Mouse (Mus musculus) embryo, embryonic 11 days (tissue): ENCODE measurements around the gene Pnma1.

Experiments
- DNase-seq: peaks from one replicate; pipeline ENCODE4 v3.0.0-alpha.2; 2015

The Pnma1 gene

DNA sequence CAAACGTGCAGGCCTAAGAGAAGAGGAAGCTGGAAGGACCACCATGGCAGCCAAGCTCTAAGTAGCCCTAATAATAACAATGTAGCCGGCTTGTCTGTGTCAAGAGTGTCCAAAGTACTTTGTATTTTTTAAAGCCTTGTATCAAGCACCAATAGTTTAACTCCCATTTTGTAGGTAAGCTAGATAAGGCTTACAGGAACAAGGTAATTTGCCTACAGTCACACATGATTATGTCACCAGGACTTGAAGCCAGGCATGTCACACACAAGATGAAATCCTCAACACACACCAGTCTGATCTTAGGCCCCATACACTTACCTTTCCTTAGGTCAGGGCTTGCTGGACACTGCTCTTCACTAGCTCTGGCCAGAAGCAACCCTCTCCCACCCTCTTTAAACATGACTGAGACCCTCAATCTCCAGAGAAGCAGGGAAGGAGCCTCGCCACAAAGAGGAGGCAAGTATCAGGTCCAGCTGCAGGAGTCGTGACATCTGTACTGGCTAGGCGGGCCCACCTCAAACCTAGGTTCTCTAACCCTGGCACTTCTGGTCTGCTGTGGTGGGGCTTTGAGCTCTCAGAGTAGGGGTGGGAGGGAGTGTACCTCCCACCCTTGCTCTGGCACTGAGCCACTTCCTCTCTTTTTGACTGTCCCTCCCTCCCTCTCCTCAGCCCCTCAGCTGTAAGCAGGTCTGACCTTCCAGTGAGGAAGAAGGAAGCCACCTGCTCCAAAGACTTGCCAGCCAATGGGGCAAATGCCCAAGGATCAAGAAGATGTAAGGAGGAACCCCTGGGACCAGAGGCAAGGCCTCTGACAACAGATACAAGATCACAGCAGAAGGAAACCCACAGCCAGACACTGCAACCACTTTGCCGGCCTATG is 28.8 kb upstream of the Pnma1 start:
- DNase-seq: no peak

DNA sequence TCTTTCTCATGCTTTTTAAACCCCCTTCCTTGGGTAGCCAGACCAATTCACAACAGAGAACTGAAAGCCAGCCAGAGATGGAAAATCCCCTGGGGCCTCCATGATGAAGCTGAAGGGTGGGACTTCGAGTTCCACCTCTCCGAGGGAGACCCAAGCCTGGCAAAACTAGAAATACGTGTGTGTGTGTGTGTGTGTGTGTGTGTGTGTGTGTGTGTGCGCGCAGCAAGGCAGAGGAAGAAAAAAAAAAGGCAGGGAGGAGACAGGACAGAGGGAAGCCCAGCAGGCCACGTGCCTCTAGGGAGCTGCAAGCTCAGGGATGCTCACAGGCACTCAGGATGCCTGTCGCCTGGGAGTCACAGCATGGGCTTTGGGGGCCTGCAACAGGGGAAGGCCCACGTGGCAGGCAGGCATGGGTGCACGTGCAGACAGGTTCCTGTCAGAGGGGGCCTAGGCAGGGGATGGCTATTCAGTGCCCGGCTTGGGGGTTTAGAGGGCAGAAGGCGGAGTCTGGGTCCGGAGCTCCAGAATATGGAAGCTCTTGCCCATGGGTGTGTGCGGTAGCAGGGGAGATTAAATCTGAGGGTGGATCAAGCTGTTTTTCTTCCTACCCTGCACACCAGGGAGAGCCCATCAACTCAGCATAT is 28.0 kb upstream of the Pnma1 start:
- peak; percentile 66 for DNase-seq

DNA sequence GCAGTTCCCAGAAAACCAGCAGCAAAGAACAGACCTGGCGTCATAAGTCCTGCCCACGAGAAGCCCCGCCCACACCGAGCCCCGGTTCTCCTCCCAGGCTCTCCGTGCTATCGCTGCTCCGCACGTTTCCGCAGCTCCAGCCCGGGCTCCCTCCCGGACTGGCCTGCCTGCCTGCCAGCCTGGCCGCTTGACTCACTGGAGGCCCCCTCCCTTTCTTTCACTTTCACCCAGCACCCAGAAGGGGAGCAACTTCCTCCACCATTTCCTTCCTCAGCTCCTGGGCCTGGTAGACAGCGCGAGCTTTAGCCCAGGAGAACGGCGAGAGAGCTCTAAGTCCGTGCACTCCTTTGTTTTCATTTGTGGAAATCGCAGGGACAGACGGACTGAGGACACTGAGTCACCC is 27.4 kb upstream of the Pnma1 start:
- DNase-seq: peak; percentile 84

DNA sequence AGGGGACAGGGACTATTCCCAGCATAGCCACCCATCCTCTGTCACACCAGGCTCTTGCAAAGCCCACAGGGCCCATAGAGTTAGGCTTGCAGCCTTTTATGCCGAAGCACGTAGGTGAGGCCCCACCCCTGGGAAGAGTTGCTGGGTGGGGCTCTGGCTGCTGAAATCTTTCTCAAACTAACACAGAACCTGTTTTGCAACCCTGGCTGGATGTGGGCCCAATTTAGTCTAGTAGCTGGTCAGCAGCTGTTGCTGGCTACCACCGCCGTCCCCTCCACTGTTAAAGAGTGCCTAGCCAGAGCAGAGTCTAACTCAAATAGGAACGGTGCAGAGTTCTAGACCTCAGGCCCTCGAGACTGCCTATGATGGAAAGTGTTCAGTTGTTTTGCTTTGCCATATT is 26.6 kb upstream of the Pnma1 start:
- DNase-seq: no peak

DNA sequence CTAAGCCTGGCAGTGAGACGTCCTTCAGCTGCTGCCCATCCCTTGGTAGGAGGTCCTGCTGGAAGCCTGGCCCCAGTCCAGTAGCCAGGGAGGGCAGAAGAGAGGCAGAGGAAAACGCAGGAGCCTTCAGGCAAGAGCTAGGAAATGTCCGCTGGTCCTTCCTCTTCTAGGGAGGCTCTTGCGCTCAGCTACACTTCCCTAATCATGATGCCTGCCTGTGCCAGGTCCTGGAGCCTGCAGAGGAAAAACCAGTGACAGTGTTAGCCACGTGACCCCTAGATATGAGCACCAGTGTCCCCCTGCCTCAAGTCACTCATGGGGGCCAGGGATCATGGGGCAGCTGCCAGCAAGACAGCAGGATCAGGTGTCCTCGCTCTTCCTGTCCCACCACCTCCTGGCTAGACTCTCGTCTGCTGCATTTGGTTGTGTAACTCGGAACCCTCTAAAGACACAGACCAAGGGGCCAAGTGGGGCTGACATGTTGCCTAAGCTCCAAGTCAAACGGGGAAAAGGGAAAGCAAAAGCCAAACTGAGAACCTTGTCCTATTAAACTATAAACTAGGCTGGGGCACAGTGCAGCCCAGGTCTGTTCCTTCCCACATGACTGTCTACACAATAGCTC is 26.0 kb upstream of the Pnma1 start:
- no peak for DNase-seq

DNA sequence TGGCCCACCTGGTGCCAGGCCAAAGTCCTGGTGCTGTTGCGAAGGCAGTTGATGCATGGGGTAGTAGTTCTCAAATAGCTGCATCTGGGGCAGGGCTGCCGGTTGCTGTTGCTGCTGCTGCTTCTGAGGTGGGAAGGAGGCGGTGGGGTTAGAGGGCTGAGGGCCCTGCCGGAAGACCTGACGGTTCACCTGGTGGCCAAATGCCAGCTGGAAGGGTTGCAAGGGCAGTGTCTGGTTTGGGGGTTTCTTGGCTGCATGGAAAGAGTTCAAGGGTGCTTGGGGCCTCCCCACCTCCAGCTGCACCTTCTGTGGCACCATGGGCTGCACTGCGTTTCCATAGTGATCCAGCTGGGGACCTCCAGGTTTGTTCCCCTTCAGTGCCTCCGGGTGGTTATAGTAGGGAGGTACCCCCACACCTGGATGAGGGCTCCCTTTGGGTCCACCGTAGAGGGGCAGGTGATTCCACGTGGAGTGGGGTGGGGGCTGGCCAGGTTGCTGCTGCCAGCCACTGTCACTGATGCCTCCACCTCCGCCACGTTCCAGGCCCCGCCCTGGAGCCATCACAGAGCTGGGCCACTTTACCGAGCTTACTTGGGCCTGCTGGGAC is 25.1 kb upstream of the Pnma1 start:
- DNase-seq: no peak

DNA sequence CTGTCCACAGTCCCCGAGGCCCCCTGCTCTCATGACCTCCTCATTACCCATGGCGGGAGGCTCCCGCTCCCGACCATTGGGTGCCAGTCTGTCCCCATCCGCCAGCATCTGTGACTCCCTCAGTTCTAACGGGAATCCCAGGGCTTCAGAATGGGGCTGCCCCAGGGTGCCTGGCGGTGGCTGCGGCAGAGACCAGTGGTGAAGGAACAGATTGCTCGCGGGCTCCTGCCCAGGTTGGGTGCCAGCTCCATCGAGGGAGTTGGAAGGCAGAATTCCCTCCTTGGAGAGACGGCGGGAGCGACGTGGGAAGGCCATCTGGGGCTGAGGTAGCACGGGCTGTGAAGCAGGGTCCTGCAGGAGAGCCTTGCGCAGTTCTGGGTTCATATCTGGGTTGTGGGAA is 24.6 kb upstream of the Pnma1 start:
- no peak for DNase-seq

DNA sequence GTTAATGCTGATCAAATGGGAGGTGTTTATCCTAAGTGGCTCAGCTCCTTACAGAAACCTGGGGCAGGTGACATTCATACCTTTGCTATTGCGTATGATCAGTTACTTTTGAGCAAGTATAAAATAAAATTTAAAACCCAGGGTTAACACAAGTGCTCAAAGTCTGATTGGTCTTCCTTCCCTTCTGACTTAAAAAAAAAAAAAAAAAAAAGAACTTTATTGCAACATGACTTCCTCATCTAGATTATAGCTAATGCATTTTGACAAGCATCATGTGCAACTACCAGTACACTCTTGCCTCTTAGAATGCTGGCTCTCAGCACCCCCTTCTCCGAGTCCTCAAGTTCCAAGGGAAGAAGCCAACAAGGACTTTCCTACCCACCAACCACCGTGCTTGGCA is 23.9 kb upstream of the Pnma1 start:
- DNase-seq: no peak

DNA sequence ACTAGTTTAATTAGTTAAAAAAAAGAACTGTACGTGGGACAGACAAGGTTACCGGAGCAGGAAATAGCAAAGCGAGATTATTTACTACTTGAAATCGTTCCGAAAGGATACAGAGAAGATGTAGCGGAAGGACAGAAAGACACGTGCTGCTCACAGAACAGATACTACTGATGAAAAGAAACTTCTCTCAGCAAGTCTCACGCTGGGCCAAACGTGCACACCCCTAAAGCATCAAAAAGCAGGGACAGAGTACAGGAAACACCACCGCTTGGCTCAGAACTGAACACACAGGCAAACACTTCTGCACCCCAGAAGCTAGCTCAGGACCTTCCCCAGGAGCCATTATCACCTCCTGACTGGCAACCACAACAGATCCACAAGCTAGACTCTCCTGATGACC is 22.3 kb upstream of the Pnma1 start:
- no peak for DNase-seq

DNA sequence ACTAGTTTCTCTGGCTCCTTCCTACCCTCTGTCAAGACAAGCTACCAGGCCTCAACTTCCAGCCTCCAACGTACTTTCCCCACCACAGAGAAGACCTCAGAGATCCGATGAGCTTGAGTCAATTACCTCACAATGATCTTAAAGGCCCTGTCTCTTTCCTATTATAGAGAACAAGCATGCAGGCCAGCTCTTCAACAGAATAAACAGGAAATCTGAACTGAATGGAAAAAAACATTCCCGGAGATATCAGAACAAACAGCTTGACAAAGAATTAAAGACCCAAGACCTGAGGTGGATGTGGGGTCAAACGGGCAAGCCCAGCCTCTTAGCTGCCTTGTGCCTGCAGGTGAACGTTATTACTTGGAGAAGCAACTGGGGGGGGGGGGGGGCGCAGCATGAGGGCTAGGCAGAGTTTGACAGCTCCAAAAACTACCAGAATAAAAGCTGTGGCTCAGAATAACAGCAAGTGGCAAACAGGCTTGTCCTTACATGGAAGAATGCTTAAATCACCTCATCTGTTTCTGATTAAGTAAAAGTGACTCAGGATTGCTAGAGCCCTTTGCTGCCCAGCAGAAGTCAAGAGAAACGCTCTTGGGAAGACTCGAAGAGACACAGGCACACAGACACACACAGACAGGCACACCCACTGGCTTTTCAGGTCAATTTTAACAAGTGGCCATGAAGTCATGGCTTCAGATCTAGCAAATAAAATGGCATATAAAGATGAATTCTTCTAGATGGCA is 17.5 kb upstream of the Pnma1 start:
- DNase-seq: peak; percentile 50

DNA sequence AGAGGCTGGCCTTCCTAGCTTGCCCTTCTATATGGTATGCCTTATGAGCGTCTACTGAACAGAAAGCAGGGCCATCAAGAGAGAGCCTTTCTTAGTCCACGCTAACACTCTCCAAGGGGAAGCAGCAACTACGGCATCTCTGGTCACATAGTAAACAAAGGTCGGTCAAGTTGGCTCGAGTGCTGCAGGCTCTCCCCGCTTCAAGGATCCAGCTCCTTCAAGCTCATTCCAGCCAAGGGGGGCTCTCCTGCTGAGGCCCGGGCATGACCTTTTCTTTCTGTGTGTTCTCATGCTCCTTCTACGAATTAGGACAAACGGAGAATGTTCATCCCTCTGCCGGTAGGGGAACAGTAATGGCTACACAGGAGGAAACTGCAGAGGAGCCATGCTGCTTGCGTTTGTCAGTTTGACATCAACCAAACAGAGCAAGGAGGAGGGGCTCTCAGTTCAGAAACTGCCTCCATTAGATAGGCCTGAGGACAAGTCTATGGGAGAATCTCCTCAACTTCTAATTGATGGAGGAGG is 15.4 kb upstream of the Pnma1 start:
- no peak for DNase-seq

DNA sequence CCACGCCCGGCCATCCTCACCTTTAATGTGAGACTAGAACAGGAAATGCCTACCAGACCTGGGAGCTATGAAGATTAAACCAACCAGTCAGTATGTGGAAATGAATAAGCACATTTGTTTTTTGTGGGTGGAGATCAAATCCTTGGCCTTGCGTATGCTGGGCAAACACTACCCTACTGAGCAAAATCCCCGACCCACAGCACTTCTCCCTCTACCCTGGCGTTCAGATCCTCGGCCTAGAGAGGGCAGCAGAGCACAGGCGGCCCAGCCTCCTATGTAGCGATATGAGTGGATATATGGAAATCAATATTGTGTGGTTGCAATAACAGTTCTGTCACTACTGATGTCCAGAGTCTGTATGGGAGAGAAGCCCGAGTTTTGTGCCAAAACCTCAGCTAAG is 14.8 kb upstream of the Pnma1 start:
- peak; percentile 39 for DNase-seq

DNA sequence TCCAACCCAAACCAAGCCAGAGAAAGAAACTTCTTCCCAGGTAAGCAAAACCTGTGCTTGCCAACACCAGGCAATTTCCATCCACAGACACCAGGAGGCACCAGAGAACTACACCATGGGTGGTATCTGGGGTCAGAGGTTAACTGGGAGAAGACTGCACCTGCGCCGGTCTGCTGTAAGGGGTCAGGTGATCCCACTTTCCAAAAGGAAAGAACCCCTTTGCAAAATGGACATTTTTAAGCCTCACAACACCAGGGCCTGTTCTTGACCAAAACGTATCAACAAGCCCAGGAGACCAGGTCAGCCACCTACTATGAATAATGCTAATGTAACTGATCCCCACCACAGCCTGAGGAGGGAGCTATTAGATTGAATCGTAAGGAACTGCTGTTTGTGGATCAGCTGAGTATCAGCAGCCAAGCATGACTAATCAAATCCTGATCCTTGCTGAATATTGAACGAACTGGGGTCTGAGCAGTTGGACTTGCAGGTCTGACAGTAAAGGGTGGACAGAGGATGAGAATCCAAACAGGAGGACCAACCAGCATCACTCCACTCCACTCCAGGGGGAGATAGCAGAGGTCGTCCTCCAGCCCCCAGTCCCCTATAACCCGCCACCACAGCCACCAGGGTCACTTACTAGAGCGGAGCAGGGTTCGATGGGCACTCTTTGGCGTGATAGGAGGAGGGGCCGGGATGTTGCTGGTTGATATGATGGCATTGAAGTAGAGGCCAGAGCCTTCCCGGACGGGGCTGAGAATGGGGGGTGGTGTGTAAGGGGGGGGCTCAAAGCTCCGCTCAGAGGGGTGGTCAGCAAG is 13.5 kb upstream of the Pnma1 start:
- peak; percentile 48 for DNase-seq

DNA sequence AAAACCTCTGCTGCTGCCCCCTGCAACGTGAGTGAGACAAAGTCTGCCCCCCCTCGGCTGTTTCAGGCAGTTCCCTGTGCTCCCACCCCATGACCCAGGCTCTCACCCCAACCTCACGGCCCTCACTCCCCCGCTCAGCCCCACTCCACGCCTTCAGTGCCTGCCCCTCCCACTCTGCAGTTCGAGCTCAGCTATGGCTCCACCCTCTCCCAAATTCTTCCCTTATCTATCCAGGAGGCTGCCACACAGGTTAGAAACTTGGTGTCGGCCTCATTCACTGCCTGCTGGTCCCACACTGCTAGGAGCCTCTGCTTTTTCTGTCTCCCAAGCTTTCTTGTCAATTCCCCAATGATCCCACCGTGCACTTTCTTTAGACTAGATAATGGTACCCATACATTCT is 12.8 kb upstream of the Pnma1 start:
- no peak for DNase-seq

DNA sequence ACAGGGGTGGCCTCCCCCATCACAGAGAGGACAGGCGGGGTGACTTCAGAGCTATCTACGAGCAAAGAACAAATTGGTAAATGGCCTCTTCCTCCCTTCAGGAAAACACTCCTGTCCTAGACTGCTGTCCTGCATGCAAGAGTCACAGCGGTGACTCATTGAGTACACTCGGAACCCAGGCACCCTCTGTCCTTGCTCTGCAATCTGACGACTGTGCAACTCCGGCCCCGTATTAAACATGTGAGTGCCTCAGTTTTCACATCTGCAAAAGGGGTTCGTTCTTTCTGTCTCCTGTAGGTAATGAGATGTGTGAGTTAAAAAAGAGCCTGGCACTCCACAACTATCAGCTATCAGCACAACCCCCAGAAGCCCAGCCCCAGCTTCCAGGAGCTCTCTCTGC is 12.2 kb upstream of the Pnma1 start:
- DNase-seq: no peak

DNA sequence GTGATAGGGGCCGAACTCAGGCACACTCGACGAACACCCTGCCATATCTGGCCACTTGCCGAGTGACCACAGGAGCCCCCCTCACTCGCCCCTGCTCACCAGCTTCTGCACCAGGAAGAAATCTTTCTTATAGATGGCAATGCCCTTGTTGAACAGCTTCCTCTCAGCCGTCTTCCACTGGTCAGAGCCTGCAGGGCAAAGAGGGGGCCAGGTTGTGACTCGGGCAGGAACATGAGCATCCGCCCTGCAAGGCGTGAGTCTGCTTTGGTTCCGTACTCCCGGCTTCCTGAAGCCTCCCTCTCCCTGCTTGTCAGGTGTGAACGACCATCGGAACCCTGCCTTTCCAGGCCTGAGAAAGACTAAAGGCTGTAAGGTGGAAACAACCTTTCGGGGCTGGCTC is 9.9 kb upstream of the Pnma1 start:
- DNase-seq: no peak

DNA sequence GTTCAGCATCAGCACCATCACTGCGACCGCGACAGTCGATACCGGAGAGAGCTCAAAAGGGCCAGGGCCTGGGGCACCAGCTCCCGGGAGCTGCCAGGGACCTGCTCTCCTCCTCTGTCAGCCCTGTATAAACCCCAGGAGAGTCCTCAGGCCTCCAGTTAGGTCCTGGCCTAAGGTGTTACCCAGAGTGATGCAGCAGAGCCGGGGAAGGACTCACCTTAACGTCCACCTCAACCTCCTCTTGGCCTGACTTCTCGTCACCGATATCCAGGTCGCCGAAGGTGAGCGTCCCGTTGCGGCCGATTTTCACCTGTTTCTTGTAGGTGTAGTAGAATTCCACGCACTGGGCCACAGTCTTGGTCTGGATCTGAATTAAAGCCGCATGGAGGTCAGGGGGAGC is 7.9 kb upstream of the Pnma1 start:
- DNase-seq: no peak

DNA sequence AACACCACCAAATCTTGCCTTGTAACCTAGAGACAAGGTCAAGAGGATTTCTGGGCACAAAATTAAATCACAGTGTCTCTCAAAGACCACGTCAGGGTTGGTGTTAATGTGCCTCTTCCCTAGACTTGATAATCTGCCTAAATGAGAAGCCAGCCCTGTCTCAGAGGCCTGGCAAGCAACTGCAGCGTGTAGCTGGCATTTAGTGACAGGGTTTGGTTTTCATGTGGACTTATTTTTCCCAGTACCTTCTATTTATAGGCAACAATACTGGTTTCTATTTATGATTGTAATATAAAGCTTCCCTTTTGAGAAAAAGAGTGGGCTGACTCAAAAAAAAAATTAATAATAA is 7.2 kb upstream of the Pnma1 start:
- DNase-seq: no peak

DNA sequence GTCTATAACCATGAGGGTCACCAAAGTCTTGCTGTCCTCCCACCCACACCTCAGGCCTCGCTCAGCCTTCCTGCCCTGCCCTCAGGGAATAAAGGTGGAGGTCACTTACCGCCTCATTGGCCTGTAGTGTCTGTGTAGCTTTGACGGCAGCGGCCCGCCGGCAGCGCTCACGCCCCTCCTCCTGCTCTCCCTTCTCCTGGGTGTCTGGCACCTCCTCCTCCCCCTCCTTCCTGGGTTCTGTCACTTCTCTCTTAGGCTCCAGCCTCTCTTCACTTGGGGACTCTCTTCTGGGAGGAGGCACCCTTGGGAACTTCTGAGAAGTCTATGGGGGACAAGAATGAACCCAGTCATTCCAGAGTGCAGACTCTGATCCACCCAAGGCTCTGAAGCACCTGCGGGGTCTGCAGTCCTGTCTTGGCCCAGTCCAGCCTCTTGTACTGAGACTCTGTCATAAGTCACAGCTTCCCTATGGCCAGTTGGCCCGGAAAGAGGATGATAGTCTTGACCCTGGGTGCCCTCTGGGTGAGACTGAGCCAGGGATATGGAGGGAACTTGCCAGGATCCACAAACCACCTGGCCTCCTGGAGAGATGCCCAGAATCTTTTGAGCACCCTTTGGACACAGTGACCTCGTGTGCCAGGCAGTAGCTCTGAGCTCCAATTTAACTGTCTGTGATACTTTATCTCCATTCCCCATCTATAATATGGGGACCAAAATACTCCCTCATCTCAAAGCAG is 6.7 kb upstream of the Pnma1 start:
- no peak for DNase-seq

DNA sequence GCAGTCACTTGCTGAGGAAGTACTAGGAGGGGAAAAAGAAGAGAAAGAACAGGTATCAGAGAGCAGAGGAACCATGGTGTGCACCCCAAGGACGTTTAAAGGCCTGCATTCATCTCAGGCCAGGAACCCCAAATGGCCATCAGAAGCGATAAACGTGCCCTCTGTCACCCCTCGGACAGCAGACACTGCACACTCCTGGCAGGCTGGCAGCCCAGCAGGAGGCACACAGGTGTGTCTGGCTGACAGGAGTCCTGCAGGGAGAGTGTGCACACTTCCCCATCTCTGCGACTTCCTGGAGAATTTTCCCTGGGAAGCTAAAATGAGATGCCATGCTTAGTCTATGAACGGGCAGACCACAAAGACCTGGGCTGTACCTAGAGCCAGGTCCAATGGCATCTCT is 5.1 kb upstream of the Pnma1 start:
- DNase-seq: no peak
